Mouse (Mus musculus) lung, postnatal 0 days (tissue): Measurements from ENCODE around the gene Gm10842.

Experiments used
- CTCF ChIP-seq: IDR thresholded peaks from 2 replicates; pipeline ENCODE4 v1.5.1; 2016; ENCODE audit warnings: antibody characterized with exemption, mild to moderate bottlenecking
- EP300 ChIP-seq: IDR thresholded peaks from 2 replicates; pipeline ENCODE4 v1.6.1; 2016; ENCODE audit warnings: antibody characterized with exemption, mild to moderate bottlenecking, control low read depth

GRCm38 (mm10) chr11:105180471-105181091, 33.9 kb downstream of the Gm10842 start:
- TF ChIP-seq CTCF (no peak), EP300 (0 out of 2 replicates have a peak, but pooled peaks have one; percentile 13)
